Mouse (Mus musculus): ENCODE data around the gene Zfp523.

GRCm38 (mm10) chr17:28242296-28242695 lies 65.4 kb downstream of the Zfp523 start:
- TF ChIP-seq CTCF (IDR thresholded peaks at IDR 0.05; ENCODE audit: insufficient read depth, low read length) (no peak), POLR2A (IDR thresholded peaks at IDR 0.05; ENCODE audit: borderline replicate concordance, extremely low read depth, low read depth, low read length) (no peak)
